Mouse (Mus musculus): ENCODE measurements around the gene Mapk8ip3.

Gene Mapk8ip3

DNA sequence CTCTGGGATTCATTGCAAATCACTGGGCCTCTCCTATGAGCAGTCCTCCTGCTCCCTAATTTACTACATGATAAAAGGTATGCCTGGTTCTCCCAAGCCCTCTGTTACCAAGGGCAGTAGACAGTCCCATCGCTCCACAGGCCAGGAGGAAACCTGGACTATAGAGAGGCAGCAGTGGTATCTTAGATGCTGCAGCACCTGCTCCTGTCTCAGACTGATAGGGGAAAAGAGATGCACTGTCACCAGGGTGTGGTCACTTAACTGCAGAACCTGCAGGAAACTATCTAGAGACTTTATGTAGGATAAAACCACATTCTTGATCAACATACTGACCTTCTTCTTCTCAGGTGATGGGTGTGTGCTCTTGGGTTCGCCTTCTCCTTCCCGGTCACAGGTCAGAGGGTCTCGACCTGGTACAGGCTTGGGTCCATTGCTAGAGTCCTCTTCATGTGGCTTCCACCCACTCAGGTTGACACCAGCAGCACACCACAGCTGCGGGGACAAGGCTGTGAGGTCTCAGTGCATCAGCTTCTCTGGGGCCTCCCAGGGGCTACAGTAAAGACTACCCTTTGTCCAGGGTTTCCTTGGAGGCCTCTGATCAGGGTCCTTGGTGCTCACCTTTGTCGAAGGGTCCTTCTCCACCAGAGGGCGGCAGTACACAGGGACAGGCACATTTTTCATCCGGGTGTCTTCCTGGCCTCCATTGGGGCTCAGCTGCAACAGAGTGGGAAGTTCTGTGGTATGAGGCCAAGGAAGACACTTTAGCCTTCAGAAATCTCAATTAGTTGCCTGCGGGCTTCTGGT, 33.9 kb downstream of the Mapk8ip3 start:
- DNase-seq (ENCODE audit: low read depth, low spot score): no peak

DNA sequence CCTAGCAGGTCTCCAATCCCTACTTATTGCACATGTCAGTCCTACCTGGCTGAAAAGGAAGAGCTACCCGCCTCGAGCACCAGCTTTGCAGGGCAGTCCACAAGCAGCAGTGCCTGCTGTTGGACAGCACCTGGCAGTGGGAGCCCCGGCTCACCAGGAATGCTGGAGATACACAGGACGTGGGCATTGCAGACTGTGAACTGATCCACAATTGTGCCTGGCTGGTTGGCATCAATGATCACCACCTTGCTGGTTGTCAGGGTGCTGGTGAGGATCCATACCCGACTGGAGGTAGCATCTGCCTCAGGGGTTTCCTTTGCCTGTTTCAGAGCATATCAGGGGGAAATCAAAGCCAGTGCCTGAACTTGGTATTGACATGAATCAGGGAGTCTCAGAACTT, 34.7 kb downstream of the Mapk8ip3 start:
- DNase-seq (ENCODE audit: low read depth, low spot score): no peak

DNA sequence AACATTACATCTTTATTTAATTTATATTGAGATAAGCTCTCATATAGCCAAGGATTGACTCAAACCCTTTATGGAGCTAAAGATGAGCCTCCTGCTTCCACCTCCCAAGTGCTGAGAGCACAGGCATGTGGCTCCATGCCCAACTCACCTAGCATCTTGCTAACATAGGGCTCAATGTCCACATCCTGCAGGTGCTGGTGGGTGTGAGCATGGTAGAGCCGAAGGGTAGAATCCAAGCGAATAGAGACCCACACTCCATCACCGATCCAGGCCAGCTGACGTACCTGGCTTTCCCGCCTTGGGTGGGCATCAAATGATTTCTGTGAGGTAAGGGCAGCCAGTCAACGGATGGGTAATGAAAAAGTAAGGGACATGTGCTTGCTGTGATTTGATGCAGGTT, 36.8 kb downstream of the Mapk8ip3 start:
- no peak for DNase-seq (ENCODE audit: low read depth, low spot score)

DNA sequence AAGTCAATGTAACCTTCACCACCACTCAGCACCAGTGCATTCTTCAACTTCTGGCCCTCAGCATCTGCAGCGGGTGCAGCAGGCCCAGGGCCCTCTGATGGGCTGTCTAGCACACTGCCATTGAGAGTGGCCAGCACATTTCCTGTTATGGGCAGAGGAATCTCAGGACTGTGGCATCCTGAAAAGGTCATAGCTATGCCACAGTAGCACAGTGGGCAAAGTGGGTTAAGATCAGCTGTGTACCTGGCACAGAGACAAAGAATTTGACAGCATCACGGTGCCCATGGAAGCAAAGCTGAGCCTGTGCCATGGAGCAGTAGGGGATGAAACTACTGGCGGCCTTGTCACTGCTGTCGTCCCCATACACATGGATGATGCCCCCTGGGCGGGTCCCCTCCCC, 37.6 kb downstream of the Mapk8ip3 start:
- no peak for DNase-seq (ENCODE audit: low read depth, low spot score)

DNA sequence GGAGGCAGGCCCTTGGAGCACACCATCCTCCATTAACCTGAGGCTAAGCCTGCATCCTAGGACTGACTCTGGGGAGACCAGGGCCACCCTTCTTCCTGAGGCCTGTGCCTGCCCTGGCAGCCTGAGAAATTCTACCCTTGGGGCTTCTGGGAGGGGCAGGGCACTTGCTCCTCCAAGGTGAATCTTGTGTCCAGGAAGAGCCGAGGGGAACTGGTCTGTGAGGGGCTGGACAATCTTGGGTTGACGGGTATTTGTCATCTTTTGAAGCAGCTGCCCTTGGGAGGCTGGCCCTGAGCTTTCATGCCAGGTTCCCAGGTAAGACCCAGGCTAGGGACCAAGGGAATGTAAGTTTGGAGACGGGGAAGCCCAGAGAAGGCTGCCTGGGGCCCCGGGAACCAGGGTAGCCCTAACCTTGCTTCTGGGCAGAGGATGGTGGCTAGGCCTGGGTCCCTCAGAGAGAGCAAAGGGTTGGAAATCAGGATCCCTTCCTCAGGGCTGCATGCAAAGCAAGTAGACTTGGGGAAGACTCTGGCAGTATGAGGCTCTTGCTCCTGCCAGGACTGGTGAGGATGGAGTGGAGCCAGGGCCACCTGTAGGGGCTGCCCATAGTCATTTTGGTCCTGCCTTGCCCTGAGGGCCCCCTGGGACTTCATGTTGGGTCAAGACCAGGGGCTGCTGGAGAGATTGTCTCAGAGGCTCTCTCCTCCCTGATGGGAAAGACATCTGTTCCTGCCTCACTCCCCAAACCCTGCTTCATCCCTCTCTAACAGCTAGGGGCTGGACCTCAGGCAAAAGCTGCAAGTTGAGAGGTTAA, 38.5 kb downstream of the Mapk8ip3 start:
- no peak for DNase-seq (ENCODE audit: low read depth, low spot score)

DNA sequence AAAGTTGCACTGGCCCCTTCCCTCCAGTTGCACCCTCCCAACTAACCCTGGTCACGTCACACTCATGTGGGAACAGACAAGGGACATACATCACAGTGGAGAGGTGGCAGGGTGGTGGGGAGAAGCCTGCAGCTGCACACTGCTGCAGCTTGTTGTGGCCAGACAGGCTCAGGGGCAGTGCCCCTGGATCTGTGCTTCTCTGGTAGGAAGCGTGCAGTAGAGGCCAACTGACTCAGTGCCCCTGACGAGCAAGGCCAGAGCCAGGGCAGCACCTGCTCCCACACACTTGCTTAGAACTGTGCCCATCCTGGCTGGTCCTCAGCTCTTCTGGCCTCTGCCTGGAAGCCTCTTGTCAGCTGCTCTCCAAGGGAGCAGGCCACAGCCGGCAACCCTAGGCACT, 39.2 kb downstream of the Mapk8ip3 start:
- no peak for DNase-seq (ENCODE audit: low read depth, low spot score)

DNA sequence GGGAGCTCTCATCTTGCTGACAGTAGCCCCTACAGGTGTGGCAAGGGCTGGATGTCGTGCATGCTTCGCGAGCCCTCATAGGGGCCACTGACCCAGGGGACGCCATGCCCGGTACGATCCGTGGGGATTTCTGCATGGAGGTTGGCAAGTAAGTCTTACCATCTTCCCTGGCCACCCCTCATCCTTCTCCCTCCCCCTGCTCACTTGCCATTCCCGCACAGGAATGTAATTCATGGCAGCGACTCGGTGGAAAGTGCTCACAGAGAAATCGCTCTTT, 39.8 kb downstream of the Mapk8ip3 start:
- no peak for DNase-seq (ENCODE audit: low read depth, low spot score)

DNA sequence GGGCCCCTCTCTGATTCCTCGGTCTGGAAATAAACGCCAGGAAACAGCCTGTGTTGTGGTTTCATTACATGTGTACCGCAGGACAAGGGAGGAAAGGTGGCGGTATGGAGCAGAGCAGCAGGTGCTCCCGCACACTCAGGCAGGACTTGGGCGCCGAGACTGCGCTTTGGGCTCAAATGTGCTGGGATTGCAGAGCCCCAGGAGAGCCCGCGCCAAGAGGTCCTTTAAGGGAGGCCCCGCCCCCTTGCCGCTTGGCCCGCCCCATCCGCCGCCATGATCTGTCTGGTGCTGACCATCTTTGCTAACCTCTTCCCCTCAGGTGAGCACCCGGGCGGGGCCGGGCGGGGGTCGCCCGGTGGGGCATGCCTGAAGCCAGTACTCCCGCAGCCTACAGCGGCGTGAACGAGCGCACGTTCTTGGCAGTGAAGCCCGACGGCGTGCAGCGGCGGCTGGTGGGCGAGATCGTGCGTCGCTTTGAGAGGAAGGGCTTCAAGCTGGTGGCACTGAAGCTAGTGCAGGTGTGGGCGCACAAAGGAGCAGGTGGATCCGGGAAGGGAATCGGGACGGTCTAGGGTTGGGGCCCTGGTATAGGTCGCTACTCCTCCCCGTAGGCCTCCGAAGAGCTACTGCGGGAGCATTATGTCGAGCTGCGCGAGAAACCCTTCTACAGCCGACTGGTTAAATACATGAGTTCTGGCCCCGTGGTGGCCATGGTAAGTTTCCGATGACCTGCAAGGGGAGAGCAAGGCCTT, 40.4 kb downstream of the Mapk8ip3 start, which contains the start of gene Nme3:
TSS of gene Nme3 (plus strand) at position 260 of the 752 bp plus-strand sequence.
- DNase-seq (ENCODE audit: low read depth, low spot score): peak; percentile 50

DNA sequence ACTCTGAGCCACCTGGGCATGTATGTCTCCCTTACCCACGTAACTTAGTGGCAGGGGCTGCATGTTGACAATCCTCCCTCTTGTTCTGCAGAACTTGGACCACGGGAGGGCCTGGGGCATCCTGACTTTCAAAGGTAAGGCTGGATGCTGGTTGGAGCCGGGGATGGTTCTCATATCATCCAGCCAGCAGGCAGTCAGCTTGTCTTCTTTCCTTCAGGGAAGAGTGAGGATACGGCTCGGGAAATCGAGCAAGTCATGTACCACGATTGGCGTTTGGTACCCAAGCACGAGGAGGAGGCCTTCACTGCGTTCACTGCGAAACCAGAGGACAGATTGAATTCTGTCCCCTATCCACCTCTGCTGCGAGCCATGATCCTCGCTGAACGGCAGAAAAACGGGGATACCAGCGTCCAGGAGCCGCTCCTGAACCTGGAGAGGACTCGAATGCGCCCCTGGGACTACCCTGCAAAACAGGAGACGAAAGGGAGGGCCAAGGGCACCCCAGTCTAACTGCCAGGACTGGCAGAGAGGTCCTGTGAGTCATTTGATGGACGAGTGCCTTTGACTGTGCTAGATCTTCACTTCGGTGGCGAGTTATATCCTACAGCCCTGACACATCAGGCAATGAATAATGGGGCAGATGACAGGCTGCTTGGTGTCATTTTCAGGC, 41.1 kb downstream of the Mapk8ip3 start:
- no peak for DNase-seq (ENCODE audit: low read depth, low spot score)

DNA sequence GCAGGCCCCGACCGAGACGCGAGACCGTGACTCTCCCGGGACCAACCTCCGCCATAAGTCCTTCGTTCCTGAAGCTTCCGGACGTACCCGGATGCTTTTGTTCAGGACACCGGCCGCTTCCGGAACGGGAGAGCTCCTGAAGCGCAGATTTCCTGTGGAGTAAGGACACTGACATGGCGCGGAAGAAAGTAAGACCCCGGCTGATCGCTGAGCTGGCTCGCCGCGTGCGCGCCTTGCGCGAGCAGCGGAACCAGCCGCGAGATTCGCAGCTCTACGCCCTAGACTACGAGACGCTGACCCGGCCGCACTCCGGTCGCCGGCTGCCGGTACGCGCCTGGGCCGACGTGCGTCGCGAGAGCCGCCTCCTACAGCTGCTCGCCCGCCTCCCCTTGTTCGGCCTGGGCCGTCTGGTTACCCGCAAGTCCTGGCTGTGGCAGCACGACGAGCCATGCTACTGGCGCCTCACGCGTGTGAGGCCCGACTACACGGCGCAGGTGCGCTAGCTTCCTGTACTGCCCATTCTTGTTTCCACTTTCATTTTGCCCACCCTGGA, 41.7 kb downstream of the Mapk8ip3 start, which contains the start of the genes Eme2 and Mrps34:
TSS of gene Eme2 (minus strand) at position 93 of the 553 bp plus-strand sequence.
TSS of gene Mrps34 (plus strand) at position 122 of the 553 bp plus-strand sequence.
- DNase-seq (ENCODE audit: low read depth, low spot score): peak; percentile 76

DNA sequence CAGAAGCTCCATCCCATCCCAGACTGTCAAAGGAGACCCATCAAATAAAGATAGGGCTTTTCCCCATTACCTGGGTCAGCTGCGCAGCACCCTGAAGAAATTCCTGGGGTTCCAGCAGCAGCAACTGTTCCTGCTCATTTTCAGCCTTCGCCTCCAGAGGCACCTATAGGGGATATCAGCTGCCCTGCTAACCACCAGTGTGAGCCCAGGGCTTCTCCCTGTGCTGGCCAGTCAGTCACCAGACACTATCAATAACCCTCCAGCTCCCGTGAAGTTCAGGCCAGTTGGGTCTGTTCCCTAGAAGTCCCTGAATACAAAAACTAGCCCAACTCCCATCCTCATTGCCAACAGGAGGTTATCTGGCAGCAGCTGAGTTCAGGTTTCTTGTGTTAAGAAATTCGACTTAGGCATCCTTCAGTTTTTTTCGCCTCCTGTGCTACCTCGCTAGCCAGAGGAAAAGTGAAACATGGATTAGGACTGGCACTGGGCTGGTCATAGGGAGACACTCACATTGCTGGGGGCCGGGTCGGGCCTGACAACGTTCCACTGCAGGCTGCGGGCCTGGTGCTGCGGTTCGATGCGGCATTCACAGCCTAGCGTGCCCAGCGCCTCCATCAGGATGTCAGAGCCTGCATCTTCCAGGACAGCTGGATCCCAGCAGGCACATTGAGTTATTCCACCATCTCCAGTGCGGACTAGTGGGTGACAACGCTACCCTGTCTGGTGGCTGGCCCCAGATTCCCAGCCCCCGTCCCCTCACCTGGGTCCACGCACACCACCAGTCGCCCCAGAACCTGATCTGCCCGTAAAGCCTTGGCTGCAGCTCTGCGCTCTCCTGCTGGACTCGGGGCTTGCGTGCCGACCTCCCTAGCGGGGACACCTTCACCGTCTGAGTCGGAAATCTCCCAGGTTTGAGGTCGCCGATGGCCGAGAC, 42.4 kb downstream of the Mapk8ip3 start:
- DNase-seq (ENCODE audit: low read depth, low spot score): no peak

DNA sequence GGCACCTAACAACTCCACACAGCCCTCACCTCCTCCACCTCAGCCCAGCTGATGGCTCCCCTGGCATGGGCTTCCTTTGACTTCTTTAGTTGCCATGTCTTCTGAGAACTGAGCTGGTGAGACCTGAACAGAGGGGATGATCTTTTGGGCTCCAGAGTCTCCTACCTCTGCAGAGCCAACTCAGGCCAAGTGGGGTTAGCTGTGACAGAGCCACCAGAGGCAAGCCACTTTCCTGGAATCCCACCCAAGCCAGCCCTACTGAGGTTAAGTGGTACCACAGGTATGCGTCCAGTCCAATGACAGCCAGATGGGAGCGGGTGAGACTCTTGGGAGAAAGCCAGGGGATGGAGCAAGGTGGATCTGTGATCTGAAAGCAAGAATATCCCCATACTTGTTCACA, 43.5 kb downstream of the Mapk8ip3 start:
- no peak for DNase-seq (ENCODE audit: low read depth, low spot score)

DNA sequence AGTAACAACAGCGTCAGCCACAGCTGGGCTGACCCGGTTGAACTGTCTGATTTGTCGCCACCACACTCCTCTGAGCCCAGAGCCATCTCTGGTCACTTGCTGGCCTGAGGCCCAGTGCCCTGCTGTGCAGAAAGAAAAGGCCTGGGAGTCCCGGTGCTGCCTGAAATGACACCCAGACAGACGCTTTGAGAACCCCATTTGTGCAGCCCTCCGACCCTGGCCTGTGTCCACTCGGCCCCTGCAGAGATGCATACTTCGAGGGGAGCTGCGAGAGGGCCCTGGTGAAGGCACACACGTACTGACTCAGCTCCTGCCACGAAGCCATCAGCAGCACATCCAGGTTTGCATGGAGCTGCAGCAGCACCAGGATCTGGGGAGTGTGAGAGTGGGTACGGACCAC, 44.0 kb downstream of the Mapk8ip3 start:
- no peak for DNase-seq (ENCODE audit: low read depth, low spot score)

DNA sequence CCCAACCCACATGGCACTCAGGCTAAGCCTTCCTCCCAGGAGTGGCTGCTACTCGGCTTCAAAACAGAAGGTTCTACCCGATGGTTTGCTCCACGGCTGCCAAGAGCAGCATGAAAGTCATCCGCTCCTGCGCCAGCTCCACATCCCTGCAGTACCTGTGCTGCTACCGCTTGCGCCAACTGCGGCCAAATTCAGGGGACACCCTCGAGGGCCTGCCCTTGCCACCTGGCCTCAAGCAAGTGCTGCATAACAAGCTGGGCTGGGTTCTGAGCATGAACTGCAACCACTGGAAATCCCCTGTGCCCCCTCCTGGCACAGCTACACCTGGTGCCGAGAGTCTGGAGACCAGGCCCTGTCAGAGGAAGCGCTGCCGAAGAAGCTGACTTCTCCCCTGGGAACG, 45.5 kb downstream of the Mapk8ip3 start:
- no peak for DNase-seq (ENCODE audit: low read depth, low spot score)

DNA sequence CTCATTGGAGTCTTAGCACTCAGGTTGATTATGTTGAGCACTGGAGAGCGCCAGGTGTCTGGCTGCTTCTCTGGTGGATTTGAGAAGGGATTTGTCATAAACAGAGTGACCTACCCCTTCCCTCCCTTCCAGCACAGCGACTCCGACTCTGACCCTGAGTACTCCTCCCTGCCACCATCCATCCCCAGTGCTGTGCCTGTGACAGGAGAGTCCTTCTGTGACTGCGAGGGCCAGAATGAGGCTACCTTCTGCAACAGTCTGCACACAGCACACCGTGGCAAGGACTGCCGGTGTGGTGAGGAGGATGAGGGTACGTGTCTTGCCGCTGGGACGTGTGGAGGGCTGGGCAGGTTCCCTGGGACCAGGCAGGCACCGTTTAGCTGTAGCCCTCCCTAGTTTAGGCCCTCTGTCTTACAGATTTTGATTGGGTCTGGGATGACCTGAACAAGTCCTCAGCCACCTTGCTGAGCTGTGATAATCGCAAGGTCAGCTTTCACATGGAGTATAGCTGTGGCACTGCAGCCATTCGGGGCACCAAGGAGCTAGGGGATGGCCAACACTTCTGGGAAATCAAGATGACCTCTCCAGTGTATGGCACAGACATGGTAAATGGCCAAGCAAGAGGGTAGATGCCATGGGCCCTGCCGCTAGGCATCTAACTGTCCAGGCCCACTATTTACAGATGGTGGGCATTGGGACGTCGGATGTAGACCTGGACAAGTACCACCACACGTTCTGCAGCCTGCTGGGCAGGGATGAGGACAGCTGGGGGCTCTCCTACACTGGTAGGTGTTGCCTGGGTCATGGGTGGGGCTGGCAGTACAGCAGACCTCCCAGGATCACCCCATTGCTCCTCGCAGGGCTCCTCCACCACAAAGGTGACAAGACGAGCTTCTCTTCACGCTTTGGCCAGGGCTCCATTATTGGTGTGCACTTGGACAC, 46.4 kb downstream of the Mapk8ip3 start:
- DNase-seq (ENCODE audit: low read depth, low spot score): no peak

DNA sequence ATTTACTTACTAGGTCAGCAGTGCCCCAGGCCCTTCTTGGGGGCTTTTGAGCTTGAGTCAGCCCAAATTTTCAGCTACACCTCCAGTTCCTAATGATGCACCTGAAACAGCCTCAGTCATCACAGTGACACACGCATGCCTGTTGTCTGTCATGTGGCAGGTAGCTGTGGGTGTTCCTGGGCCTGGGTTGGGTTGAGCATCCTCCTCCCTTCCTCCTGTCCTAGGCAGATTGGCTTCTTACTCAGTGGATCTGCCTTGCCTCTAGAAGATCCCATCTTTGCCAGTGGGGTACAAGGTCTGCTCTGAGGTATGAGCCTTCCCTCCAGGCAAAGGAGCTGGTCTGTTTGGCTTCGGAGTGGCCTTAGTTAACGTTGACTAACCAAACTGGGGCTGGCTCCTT, 47.9 kb downstream of the Mapk8ip3 start:
- DNase-seq (ENCODE audit: low read depth, low spot score): no peak

DNA sequence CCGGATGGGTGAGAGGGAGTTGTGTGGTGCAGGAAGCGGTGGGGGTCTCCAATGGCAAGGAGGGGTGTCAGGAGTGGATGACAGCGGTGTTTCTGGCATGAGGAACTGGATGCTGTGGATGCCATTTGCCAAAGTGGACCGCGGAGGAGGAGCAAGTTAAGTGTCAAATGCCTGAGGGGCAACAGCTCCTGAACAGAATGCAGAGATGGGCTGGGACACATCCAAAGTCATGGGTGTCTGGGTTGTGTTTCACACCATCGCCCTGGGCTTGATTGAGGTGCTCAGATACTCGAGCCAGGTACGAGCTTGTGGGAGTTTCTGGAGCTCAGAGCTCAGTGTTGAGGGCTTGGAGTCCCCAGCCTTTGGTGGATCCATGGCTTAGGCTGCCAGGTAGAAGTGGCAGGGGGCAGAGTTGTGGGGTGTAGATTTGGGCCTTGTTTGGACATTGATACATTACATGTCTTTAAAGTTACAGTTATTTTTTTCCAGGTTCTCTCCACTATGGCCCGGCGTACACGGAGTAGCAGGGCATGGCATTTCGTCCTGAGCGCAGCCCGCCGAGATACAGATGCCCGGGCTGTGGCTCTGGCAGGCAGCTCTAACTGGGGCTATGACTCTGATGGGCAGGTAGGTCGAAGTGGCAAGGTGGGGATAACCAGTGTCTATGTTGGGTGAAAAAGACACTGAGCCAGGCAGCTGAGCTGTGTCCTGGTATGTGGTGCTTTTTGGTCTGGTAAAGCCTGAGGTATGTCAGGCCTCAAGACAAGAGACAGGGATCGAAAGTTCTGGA, 49.3 kb downstream of the Mapk8ip3 start:
- DNase-seq (ENCODE audit: low read depth, low spot score): no peak

DNA sequence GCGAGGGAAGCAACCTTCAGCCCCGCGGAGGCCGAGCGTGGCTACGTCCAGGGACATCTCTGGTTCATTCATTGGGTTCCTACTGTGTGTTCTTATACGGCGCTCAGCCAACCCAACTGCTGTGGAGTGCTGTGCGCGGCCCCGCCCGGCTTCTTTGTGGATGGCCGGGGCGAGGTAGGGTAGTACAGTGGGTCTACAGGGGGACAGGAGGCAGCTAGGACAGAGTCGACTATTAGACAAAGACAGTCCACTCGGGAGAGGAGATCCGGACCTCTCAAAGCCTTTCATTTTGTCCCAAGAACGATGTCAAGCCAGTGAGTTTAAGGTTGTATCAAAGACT, 49.9 kb downstream of the Mapk8ip3 start:
- no peak for DNase-seq (ENCODE audit: low read depth, low spot score)
